Mouse (Mus musculus) liver, adult 2 months (tissue): ENCODE data around the gene Sh3bp1.

Experiments
- CTCF ChIP-seq: fragments of 200-500 bp; IDR thresholded peaks from 2 replicates; pipeline ENCODE4 v1.5.1; 2011; ENCODE audit warnings: low read depth, low read length, control low read depth
- POLR2A ChIP-seq: fragments of 200-500 bp; IDR thresholded peaks from 2 replicates; pipeline ENCODE4 v1.6.1; 2011; ENCODE audit warnings: low read length, control low read depth; ENCODE audit not compliant: insufficient read depth; ENCODE audit errors: extremely low read depth

GRCm38 (mm10) chr15:78942663-78943062, 43.1 kb downstream of the Sh3bp1 start:
- peak; percentile 82 for TF ChIP-seq CTCF
- no peak for TF ChIP-seq POLR2A
